Mouse (Mus musculus): ENCODE measurements around the gene Plekhh3. TPM values are rescaled to one million over a fixed set of nuclear protein-coding genes. Genes with fewer than 3 reads are reported as not detected.
A peak's percentile ranks its signal among the peaks of the same experiment; 100 is the strongest.

Gene Plekhh3
- polyA plus RNA-seq, 1 experiment from 2014 or later, result 23.8 TPM

GRCm38 (mm10) chr11:101174851-101175628 lies 3.9 kb upstream of the Plekhh3 start, which contains the start of gene Ccr10:
Gene Ccr10 (minus strand): TSS chr11:101175443.
- Histone ChIP-seq H3K9ac (ENCODE audit: low read length) (peak within 1 kb of the TSS; percentile 54; the same call in 1 of the 2 replicates), H3K27me3 (ENCODE audit: control insufficient read depth, insufficient read depth, low read length) (no peaks in the 10 kb centered on the region), H3K4me3 (ENCODE audit: low read depth, low read length) (peak within 1 kb of the TSS; percentile 38), H3K27ac (replicated peaks) (peak within 1 kb of the TSS; percentile 87; the same call in 1 of the 2 replicates), H3K36me3 (ENCODE audit: control insufficient read depth, insufficient read depth, low read length) (no peaks in the 10 kb centered on the region), H3K4me2 (replicated peaks; ENCODE audit: low read depth) (peak within 1 kb of the TSS; percentile 73), H3K9me3 (ENCODE audit: control insufficient read depth, low read length) (no peaks in the 10 kb centered on the region), H3K4me1 (replicated peaks; ENCODE audit: control insufficient read depth, insufficient read depth) (peaks cover 19% of the 10 kb centered on the region)
- DNase-seq (ENCODE audit: low spot score), result peak; percentile 13
- TF ChIP-seq CTCF (IDR thresholded peaks at IDR 0.05; ENCODE audit: low read depth), result peak; percentile 75
- no peak for TF ChIP-seq EP300 (optimal IDR thresholded peaks at IDR 0.05)
- 25% methylated on average over 14 of the region's 14 CpGs for WGBS
- ATAC-seq (ENCODE audit: low FRiP score, low TSS enrichment), result no peak

GRCm38 (mm10) chr11:101174389-101174745 lies 3.2 kb upstream of the Plekhh3 start:
- Histone ChIP-seq H3K4me3 (ENCODE audit: low read depth, low read length) (peak overlapping the region; percentile 38), H3K27me3 (ENCODE audit: control insufficient read depth, insufficient read depth, low read length) (no peaks in the 10 kb centered on the region), H3K9me3 (ENCODE audit: control insufficient read depth, low read length) (no peaks in the 10 kb centered on the region), H3K36me3 (ENCODE audit: control insufficient read depth, insufficient read depth, low read length) (no peaks in the 10 kb centered on the region), H3K4me1 (replicated peaks; ENCODE audit: control insufficient read depth, insufficient read depth) (peaks cover 20% of the 10 kb centered on the region), H3K9ac (ENCODE audit: low read length) (peak overlapping the region; percentile 54; the same call in 1 of the 2 replicates), H3K4me2 (replicated peaks; ENCODE audit: low read depth) (peak overlapping the region; percentile 73), H3K27ac (replicated peaks) (peak overlapping the region; percentile 87; the same call in 1 of the 2 replicates)
- no peak for TF ChIP-seq CTCF (IDR thresholded peaks at IDR 0.05; ENCODE audit: low read depth)
- TF ChIP-seq EP300 (optimal IDR thresholded peaks at IDR 0.05), result no peak
- 47% methylated on average over 9 of the region's 9 CpGs for WGBS
- DNase-seq (ENCODE audit: low spot score), result no peak
- ATAC-seq (ENCODE audit: low FRiP score, low TSS enrichment), result no peak

GRCm38 (mm10) chr11:101173631-101174388 lies 2.7 kb upstream of the Plekhh3 start:
- H3K9ac ChIP-seq (ENCODE audit: low read length), result peak overlapping the region; percentile 54
- H3K4me3 ChIP-seq (ENCODE audit: low read depth, low read length), result peak overlapping the region; percentile 38
- DNase-seq (ENCODE audit: low spot score) (peak; percentile 80), ATAC-seq (ENCODE audit: low FRiP score, low TSS enrichment) (peak; percentile 61)
- H3K27me3 ChIP-seq (ENCODE audit: control insufficient read depth, insufficient read depth, low read length), result no peaks in the 10 kb centered on the region
- peak overlapping the region; percentile 87 for H3K27ac ChIP-seq (replicated peaks)
- peaks cover 22% of the 10 kb centered on the region for H3K4me1 ChIP-seq (replicated peaks; ENCODE audit: control insufficient read depth, insufficient read depth)
- 3% methylated on average over 61 of the region's 61 CpGs for WGBS
- no peaks in the 10 kb centered on the region for H3K9me3 ChIP-seq (ENCODE audit: control insufficient read depth, low read length)
- no peaks in the 10 kb centered on the region for H3K36me3 ChIP-seq (ENCODE audit: control insufficient read depth, insufficient read depth, low read length)
- TF ChIP-seq CTCF (IDR thresholded peaks at IDR 0.05; ENCODE audit: low read depth), result peak; percentile 97
- TF ChIP-seq EP300 (optimal IDR thresholded peaks at IDR 0.05), result no peak
- peak overlapping the region; percentile 73 for H3K4me2 ChIP-seq (replicated peaks; ENCODE audit: low read depth)

DNA sequence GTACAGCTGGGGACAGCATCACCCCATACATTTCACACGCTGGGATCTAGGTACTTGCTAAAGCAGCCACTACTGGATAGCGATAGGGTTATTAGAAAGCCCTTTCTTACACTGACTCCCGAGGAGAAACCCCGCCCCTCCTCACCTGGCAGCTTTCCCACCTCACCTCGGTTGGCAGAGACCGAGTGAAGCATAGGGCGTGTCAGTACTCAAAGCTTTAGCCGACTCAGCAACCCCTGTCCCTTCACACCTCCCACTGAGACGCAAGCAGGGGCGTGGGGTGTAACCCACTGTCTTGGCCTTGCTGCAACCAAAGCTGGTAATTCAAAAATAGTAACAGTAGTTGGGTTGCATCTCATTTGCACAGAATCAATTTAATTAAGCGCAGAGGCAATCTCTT lies 2.0 kb upstream of the Plekhh3 start:
- Histone ChIP-seq H3K4me1 (replicated peaks; ENCODE audit: control insufficient read depth, insufficient read depth) (peaks cover 22% of the 10 kb centered on the region), H3K9me3 (ENCODE audit: control insufficient read depth, low read length) (no peaks in the 10 kb centered on the region), H3K36me3 (ENCODE audit: control insufficient read depth, insufficient read depth, low read length) (peaks cover under 1% of the 10 kb centered on the region; the same call in 1 of the 2 replicates), H3K27ac (replicated peaks) (peak overlapping the region; percentile 87), H3K4me2 (replicated peaks; ENCODE audit: low read depth) (peak overlapping the region; percentile 73), H3K9ac (ENCODE audit: low read length) (peak overlapping the region; percentile 14; the same call in 1 of the 2 replicates), H3K4me3 (ENCODE audit: low read depth, low read length) (peak overlapping the region; percentile 38), H3K27me3 (ENCODE audit: control insufficient read depth, insufficient read depth, low read length) (no peaks in the 10 kb centered on the region)
- DNase-seq (ENCODE audit: low spot score), result peak; percentile 92
- 5% methylated on average over 11 of the region's 11 CpGs for WGBS
- ATAC-seq (ENCODE audit: low FRiP score, low TSS enrichment), result no peak
- no peak for TF ChIP-seq EP300 (optimal IDR thresholded peaks at IDR 0.05)
- TF ChIP-seq CTCF (IDR thresholded peaks at IDR 0.05; ENCODE audit: low read depth), result no peak

- no peaks in the 10 kb centered on the region for H3K27me3 ChIP-seq (ENCODE audit: control insufficient read depth, insufficient read depth, low read length)
- peak overlapping the region; percentile 95 for H3K27ac ChIP-seq (replicated peaks)
- TF ChIP-seq EP300 (optimal IDR thresholded peaks at IDR 0.05) (no peak), CTCF (IDR thresholded peaks at IDR 0.05; ENCODE audit: low read depth) (no peak)
- H3K9me3 ChIP-seq (ENCODE audit: control insufficient read depth, low read length), result no peaks in the 10 kb centered on the region
- ATAC-seq (ENCODE audit: low FRiP score, low TSS enrichment) (no peak), DNase-seq (ENCODE audit: low spot score) (no peak)
- H3K4me2 ChIP-seq (replicated peaks; ENCODE audit: low read depth), result peak overlapping the region; percentile 73
- H3K9ac ChIP-seq (ENCODE audit: low read length), result peak overlapping the region; percentile 65
- peaks cover 22% of the 10 kb centered on the region for H3K4me1 ChIP-seq (replicated peaks; ENCODE audit: control insufficient read depth, insufficient read depth)
- H3K36me3 ChIP-seq (ENCODE audit: control insufficient read depth, insufficient read depth, low read length), result peaks cover 7% of the 10 kb centered on the region
- H3K4me3 ChIP-seq (ENCODE audit: low read depth, low read length), result peak overlapping the region; percentile 58
- WGBS, result 8% methylated on average over 5 of the region's 5 CpGs
Observed at GRCm38 (mm10) chr11:101172434-101172815, 1.3 kb upstream of the Plekhh3 start.

All from stomach, postnatal 0 days (tissue).